Mouse (Mus musculus): ENCODE measurements around the gene Ndufs3.

Ndufs3 gene

DNA sequence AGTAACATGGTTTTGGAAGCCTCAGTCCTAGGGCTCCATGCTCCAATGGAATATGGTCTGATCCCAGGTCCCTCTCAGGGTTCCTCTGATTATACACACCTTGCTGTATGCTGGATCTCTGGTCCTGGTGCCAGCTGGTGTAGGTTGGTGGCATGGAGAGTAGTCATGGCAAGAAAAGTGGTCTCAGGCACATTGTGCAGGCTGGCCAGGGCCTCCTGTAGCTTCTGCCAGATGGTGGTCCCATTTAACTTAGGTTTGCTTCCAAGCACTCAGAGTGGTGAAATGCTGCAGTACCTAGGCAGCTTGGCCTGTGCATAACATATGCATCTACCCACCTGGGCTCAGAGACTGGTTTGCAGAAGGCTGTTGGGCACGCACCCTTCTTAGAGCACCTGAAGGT is 54.2 kb downstream of the Ndufs3 start:
- no peak for DNase-seq (ENCODE audit: low read depth)

DNA sequence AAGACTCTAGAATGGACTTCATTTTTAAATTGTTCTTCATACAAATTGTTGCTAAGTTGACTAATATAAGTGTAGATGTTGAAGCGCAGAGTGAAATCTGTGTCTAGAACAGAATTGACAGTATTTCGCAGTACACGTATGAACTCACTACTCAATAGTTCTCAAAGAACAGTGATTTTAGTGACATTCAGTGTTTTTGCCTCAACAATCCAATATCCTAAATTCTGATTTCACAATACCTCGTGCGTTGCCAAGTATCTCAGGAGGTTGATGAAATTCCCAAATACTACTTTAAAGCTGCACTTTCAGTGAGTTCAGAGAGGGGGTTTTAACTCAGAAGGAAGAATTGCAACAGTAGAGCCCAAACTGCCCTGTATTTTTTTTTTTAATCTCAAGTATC is 56.3 kb downstream of the Ndufs3 start:
- no peak for DNase-seq (ENCODE audit: low read depth)

DNA sequence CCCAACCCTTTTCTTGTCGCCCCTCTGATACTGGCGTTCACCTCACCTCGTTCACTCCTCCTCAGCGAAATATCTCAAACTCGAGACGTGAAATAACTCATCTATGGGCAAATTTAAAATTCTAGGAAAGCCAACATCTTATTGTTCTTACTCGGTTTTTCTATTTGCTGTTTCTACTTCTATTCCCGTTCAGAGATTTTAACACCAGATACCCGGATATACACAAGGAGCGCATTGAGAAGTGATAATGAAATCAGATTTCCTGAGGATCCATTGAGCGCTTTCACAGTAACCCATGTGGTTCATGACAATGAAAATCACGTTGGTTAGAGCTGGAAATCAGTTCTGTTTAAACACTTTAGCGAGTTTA is 57.0 kb downstream of the Ndufs3 start:
- no peak for DNase-seq (ENCODE audit: low read depth)

DNA sequence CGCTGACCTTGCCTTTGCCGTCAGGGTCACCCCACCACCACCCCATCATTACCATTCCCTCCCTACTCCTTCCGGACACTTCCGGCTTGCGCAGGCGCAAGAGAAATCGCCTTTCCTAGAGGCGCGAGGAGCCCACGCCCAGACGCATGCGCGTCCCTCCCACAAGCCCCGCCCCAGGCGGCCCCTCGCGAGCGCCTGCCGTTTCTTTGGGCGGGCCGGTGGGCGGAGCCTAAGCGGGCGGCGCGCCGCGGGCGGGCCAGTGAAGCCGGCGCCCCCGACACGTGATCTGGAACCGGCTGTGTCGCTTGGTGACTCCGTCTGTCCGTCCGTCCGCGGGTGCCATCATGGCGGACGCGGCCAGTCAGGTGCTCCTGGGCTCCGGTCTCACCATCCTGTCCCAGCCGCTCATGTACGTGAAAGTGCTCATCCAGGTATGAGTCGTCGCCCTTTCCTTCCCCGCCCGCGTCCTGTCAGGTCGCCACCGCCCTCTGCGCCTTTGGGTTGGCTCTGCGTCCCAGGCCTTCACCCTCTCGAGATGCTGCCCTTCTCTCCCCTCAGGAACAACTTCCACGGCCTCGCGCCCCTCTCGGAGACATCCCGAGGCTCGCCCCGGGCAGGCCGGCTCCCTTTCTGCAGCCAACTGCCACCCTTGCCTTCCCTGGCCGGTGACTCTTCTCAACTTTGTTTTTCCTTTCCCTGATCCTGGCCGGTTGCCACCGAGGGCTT is 57.5 kb downstream of the Ndufs3 start, which contains the start of gene Mtch2:
Mtch2 (plus strand) TSS at position 201 of the 726 bp plus-strand sequence.
- peak; percentile 94 for DNase-seq (ENCODE audit: low read depth)

DNA sequence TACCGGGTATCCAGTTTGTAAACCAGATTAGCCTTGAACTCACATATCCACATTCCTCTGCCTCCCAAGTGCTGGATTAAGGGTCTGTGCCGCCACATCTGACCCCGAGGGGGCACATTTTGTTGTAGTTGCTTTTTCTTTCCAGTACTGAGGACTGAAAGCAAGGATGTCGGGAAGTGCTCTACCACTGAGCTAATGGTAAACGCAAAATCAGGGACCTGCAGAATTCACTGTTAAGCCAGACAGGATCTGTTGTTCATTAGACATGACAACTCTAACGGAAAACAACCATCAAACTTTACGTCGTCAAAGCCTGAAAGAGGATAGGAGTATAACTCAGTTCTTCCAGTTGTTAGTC is 58.1 kb downstream of the Ndufs3 start:
- DNase-seq (ENCODE audit: low read depth), result no peak

DNA sequence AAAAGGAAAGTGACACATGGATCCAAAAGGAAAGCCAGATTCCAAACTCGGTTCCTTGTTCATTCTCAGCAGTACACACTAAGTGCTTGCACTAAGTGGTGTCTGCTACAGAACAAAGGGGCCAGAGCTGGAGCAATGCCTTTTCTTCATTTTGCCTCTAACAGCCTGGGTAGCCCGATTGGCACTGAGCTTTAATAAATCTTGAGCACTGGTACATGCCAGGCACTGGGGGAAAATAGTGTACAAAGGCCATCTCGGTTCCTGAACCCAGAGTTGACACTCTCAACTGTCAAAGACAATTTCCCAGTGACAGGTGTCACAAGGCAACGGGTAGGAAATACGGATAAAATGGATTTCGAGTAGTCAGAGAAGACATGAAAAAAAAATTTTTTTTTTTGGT is 58.5 kb downstream of the Ndufs3 start:
- no peak for DNase-seq (ENCODE audit: low read depth)

DNA sequence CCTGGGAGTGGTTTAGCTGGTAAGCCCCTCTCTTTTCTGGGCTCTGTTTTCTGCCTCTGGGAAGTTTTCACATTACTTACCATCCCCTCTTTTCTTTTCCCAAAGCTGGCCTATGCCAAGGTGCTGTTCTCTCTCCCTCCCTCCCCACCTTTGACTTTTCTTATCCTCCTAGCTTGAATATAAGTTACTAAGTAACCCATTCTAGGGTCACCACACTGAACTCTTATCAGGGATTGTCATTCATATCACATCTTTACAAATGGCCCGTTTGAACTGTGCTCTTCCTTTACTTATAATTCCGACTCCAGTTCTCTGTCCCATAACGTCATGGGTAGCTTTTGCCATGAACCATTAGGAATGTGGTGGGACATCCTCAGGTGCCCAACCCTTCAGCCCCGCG is 59.4 kb downstream of the Ndufs3 start:
- no peak for DNase-seq (ENCODE audit: low read depth)
